Comparison of ENCODE assay signal across 7 mouse cellular contexts in genomic region chr2:180225762-180226378, GRCm38 (mm10). TPM values are rescaled to one million over a fixed set of nuclear protein-coding genes. Genes with fewer than 3 reads are reported as not detected.
DNase-seq lines count a peak whose midpoint lies in the region; ATAC-seq and TF ChIP-seq lines count a peak whose summit lies in the region.

Lama5 (minus strand) TSS chr2:180225859.

- peak within 1 kb of the TSS; percentile 98 for H3K4me2 ChIP-seq in forebrain, embryonic 15.5 days (replicated peaks)
- H3K4me2 ChIP-seq in hindbrain, embryonic 11.5 days (replicated peaks; ENCODE audit: low read depth, low read length) = peak within 1 kb of the TSS; percentile 98
- H3K4me2 ChIP-seq in limb, embryonic 13.5 days (replicated peaks) = peak within 1 kb of the TSS; percentile 98
- H3K4me2 ChIP-seq in midbrain, embryonic 13.5 days (replicated peaks) = peak within 1 kb of the TSS; percentile 95

- peak; percentile 25; the same call in 1 of the 2 replicates for ATAC-seq in G1E (ENCODE audit: extremely low read depth, insufficient number of reproducible peaks, low FRiP score, poor library complexity, severe bottlenecking)
- peak; percentile 53 for ATAC-seq in forebrain, embryonic 15.5 days (replicated peaks)
- peak; percentile 59 for ATAC-seq in hindbrain, embryonic 11.5 days (ENCODE audit: low FRiP score)
- peak; percentile 49 for ATAC-seq in limb, embryonic 13.5 days (ENCODE audit: low FRiP score, low read depth)
- ATAC-seq in midbrain, embryonic 13.5 days = peak; percentile 34

- peak within 1 kb of the TSS; percentile 49 for H3K9ac ChIP-seq in forebrain, embryonic 15.5 days (replicated peaks)
- peak within 1 kb of the TSS; percentile 39 for H3K9ac ChIP-seq in hindbrain, embryonic 11.5 days (ENCODE audit: low read depth, low read length)
- peak within 1 kb of the TSS; percentile 67 for H3K9ac ChIP-seq in limb, embryonic 13.5 days
- H3K9ac ChIP-seq in midbrain, embryonic 13.5 days (replicated peaks) = peak within 1 kb of the TSS; percentile 70

- peak within 1 kb of the TSS; percentile 93 for H3K4me3 ChIP-seq in G1E (ENCODE audit: low read depth, low read length)
- peak within 1 kb of the TSS; percentile 58 for H3K4me3 ChIP-seq in forebrain, embryonic 15.5 days
- peak within 1 kb of the TSS; percentile 51 for H3K4me3 ChIP-seq in hindbrain, embryonic 11.5 days (ENCODE audit: low read depth, low read length)
- H3K4me3 ChIP-seq in limb, embryonic 13.5 days = peak within 1 kb of the TSS; percentile 67
- peak within 1 kb of the TSS; percentile 59 for H3K4me3 ChIP-seq in midbrain, embryonic 13.5 days (replicated peaks)

- DNase-seq in G1E (ENCODE audit: low spot score) = peak; percentile 94
- peak in 1 of 2 experiments; percentile 45 for DNase-seq in adrenal gland, postnatal 4 days (ENCODE audit: low spot score in 2 of 2)
- DNase-seq in hindbrain, embryonic 11.5 days (ENCODE audit: low spot score) = peak; percentile 67
- peak; percentile 74 to 83 for DNase-seq in urinary bladder, postnatal 4 days (ENCODE audit: low spot score in 2 of 2)

- peaks cover 35% of the 10 kb centered on the region for H3K36me3 ChIP-seq in G1E (replicated peaks)
- no peaks in the 10 kb centered on the region for H3K36me3 ChIP-seq in forebrain, embryonic 15.5 days
- no peaks in the 10 kb centered on the region for H3K36me3 ChIP-seq in hindbrain, embryonic 11.5 days (ENCODE audit: control insufficient read depth, insufficient read depth, low read length)
- H3K36me3 ChIP-seq in limb, embryonic 13.5 days = no peaks in the 10 kb centered on the region
- H3K36me3 ChIP-seq in midbrain, embryonic 13.5 days = no peaks in the 10 kb centered on the region

- no peaks in the 10 kb centered on the region for H3K9me3 ChIP-seq in G1E (replicated peaks)
- no peaks in the 10 kb centered on the region for H3K9me3 ChIP-seq in forebrain, embryonic 15.5 days
- no peaks in the 10 kb centered on the region for H3K9me3 ChIP-seq in hindbrain, embryonic 11.5 days (ENCODE audit: control insufficient read depth, low read length)
- no peaks in the 10 kb centered on the region for H3K9me3 ChIP-seq in limb, embryonic 13.5 days
- H3K9me3 ChIP-seq in midbrain, embryonic 13.5 days = no peaks in the 10 kb centered on the region

- WGBS in forebrain, embryonic 15.5 days = under 1% methylated on average over 37 of the region's 37 CpGs
- WGBS in hindbrain, embryonic 11.5 days = under 1% methylated on average over 31 of the region's 37 CpGs
- WGBS in limb, embryonic 13.5 days = under 1% methylated on average over 35 of the region's 37 CpGs
- under 1% methylated on average over 28 of the region's 37 CpGs for WGBS in midbrain, embryonic 13.5 days

- no peak for TF ChIP-seq CTCF in G1E (IDR thresholded peaks at IDR 0.05; ENCODE audit: low read depth, low read length)

- H3K27ac ChIP-seq in forebrain, embryonic 15.5 days (replicated peaks) = no peak within 1 kb of the TSS
- no peak within 1 kb of the TSS for H3K27ac ChIP-seq in hindbrain, embryonic 11.5 days (ENCODE audit: low read depth, low read length)
- no peak within 1 kb of the TSS; the same call in 1 of the 2 replicates for H3K27ac ChIP-seq in limb, embryonic 13.5 days
- H3K27ac ChIP-seq in midbrain, embryonic 13.5 days = no peak within 1 kb of the TSS

- no peaks in the 10 kb centered on the region for H3K27me3 ChIP-seq in G1E (ENCODE audit: insufficient read depth, low read length)
- H3K27me3 ChIP-seq in forebrain, embryonic 15.5 days = peaks cover 6% of the 10 kb centered on the region; the same call in 1 of the 2 replicates
- H3K27me3 ChIP-seq in hindbrain, embryonic 11.5 days (ENCODE audit: control insufficient read depth, insufficient read depth, low read length) = peaks cover 24% of the 10 kb centered on the region
- peaks cover 51% of the 10 kb centered on the region for H3K27me3 ChIP-seq in limb, embryonic 13.5 days
- H3K27me3 ChIP-seq in midbrain, embryonic 13.5 days = peaks cover 50% of the 10 kb centered on the region

- peaks cover 89% of the 10 kb centered on the region for H3K4me1 ChIP-seq in G1E (ENCODE audit: insufficient read depth, low read depth, low read length)
- peaks cover 42% of the 10 kb centered on the region for H3K4me1 ChIP-seq in forebrain, embryonic 15.5 days
- peaks cover 15% of the 10 kb centered on the region for H3K4me1 ChIP-seq in hindbrain, embryonic 11.5 days (replicated peaks; ENCODE audit: control insufficient read depth, insufficient read depth, low read length)
- H3K4me1 ChIP-seq in limb, embryonic 13.5 days = peaks cover 58% of the 10 kb centered on the region
- peaks cover 46% of the 10 kb centered on the region for H3K4me1 ChIP-seq in midbrain, embryonic 13.5 days (replicated peaks)

RNA-seq across cellular contexts. Expression of gene Lama5, which starts in this region (rescaled TPM):
- total RNA-seq in G1E (2014; fragmentation: Nextera tagmentation) = 65.1 and 99.6 TPM in 2 replicates
- 25.4 and 25.5 TPM in 2 replicates for total RNA-seq in G1E (2017)
- polyA plus RNA-seq in G1E (2012) = 64.8 and 69.2 TPM in 2 replicates
- total RNA-seq in adrenal gland, postnatal 4 days (2021) = 10 to 100 TPM; 47.5 to 66.5 TPM
- 3.0 and 3.1 TPM in 2 replicates for polyA plus RNA-seq in forebrain, embryonic 15.5 days (2015; fragmentation: Nextera tagmentation; extraction: Ambion mirVana)
- 3.3 and 4.4 TPM in 2 replicates for polyA plus RNA-seq in hindbrain, embryonic 11.5 days (2014; fragmentation: Nextera tagmentation; extraction: Ambion mirVana)
- polyA plus RNA-seq in limb, embryonic 13.5 days (2015; fragmentation: Nextera tagmentation; extraction: Ambion mirVana) = 15.6 and 15.8 TPM in 2 replicates
- 1.4 and 1.7 TPM in 2 replicates for polyA plus RNA-seq in midbrain, embryonic 13.5 days (2015; fragmentation: Nextera tagmentation; extraction: Ambion mirVana)
